Mouse (Mus musculus) NIH3T3 (cell line): ENCODE measurements at regions not wholly inside any gene's neighbourhood (a gene's known extent, or its start where the extent isn't known, plus 50 kb on each side); places are given as distances from the start of the nearest gene placed in this dataset.

Experiments
- DNase-seq: peaks from one replicate; pipeline ENCODE4 v3.0.0-alpha.2; 2012; ENCODE audit warnings: low read depth

DNA sequence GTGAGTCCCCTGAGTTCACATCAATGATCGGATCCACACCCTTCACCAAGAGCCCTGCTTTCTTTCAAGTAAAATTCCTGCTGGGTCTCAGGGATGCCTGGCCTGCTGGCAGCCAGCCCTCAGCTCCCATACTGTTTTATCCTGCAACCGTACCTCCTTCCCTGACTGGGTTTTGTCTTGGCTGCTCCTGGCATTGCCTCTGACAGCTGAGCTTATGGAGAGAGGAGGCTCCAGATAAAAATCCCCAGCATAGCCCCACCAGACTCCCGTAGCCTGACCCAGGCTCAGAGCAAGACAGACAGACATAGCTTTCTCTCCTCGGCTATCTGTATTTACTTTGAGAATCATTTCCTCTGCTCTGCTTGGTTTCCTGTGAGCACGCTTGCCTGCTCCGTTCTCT lies 245.8 kb upstream of the Runx1 start:
- no peak for DNase-seq

GRCm38 (mm10) chr16:93066821-93067220 lies 240.9 kb upstream of the Runx1 start:
- DNase-seq: no peak

DNA sequence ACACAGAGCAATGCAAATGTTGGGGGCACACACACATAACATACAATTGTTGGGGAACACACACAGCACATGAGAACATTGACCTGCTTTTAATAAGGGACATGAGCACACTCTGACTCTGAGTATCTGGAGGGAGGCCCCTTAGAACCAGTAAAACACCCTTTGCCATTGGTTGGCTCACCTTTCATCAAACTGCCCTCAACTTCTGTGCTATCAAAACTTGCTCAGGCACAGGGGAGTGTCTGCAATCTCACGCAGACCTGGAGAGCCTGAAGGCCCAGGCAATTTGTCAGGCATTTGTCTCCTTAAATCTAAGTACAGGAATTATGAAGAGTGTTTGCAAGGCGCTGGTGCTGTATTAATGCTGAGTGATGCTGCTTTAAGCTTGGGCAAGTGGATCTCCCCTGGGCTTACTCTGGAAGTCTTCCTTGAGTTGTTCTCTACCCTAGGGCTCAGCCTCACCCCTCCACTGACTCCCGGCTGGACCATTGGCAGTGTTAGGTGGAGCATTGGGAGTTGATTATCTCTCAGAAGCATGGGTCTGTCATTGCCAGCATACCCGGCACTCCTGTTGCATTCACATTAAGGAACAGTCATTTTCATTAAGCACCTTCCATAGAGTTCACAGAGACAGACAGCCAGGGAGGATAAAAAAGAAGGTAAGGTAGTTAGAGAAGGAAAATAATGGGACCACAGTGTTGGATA lies 235.7 kb upstream of the Runx1 start:
- no peak for DNase-seq

DNA sequence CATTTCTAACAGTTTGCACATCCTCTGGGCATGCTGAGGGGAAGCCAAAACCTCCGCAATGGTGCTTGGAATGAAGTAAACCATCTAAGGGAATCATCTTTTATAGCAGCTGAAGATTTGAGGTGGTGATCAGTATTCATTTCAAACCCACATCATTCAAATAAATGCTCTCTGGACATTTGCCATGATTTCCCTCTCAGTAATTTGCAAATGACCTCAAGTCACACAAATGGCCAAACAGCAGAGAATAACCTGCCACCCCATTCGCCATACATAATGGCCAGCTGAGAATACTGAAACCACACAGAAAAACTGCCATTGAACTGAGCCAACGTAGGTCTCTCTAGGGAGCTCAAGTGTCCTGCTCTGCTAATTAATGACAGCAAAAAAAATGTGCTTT lies 230.3 kb upstream of the Runx1 start:
- DNase-seq: no peak

DNA sequence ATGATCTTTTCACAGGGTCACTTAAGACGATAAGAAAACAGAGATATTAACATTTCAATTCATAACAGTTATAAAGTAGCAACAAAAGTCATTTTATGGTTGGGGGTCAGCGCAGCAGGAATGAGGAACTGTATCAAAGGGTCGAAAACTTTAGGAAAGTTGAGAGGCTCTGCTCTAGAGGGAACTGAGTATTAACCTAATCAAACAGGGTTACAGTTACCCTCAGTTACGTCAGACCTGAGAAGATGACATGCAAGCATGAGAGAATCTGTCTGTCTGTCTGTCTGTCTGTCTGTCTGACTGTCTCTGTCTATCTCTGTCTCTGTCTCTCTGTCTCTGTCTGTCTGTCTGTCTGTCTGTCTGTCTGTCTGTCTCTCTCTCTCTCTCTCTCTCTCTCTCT lies 229.6 kb upstream of the Runx1 start:
- DNase-seq: no peak

GRCm38 (mm10) chr16:93051233-93051632 lies 225.3 kb upstream of the Runx1 start:
- no peak for DNase-seq

DNA sequence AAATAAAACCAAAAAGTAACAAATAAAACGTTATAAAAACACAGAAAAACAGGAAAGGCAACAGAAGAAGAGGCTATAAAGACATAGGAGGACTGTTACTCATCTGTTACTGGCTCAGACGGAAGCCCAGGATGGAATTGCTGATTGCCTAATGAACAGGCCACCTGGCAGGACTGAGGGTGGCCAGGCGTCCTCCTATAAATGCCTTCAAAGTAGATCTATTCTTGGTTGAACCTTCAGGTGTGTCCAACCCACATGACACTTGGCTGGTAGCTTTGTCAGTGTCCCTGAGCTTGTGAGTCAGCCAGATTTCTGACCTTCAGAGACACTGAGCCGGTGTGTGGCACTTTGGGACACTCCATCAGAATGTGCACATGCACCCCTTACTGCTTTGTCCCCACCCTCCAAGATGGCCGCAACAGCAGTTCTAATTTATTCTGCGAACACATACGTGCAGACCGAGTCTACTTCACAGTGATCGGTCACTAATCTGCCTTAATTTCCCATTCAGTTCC lies 222.5 kb upstream of the Runx1 start:
- no peak for DNase-seq

DNA sequence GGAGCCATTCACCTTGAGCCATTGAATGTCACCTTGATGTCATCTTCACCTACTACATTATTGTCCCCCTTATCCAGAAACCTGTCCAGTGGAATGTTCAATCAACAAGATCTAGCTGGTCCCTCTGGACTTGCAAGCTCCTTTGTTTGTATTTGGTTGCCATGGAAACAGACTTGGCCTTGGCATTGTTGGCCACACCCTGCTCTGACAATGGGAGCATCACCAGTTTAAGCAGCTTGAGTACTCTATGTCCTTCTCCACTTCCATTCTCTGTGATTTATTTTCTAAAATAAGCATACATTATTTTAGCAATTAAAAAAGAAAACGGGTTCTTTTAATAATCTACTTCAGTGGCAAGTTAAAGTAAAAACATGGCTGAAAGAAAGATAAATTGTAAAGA lies 221.6 kb upstream of the Runx1 start:
- no peak for DNase-seq

DNA sequence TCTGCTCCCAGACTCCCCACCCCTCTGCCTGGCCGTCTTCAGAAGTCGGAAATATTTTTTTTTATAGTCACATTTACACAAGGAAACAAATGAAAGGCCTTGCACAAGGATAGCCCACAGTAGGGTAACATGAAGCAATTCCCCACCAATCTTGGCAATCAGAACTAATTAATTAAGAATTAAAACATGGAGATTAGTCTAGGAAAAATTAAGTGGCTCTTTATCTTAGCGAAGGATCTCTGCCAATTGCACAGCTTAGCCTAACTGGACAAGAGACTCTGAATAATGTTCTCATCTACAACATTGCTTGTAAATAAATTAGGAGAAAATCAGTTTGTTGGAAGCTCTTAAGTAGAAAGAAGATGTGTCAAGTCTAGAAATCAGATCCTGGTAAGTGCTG lies 220.3 kb upstream of the Runx1 start:
- no peak for DNase-seq

DNA sequence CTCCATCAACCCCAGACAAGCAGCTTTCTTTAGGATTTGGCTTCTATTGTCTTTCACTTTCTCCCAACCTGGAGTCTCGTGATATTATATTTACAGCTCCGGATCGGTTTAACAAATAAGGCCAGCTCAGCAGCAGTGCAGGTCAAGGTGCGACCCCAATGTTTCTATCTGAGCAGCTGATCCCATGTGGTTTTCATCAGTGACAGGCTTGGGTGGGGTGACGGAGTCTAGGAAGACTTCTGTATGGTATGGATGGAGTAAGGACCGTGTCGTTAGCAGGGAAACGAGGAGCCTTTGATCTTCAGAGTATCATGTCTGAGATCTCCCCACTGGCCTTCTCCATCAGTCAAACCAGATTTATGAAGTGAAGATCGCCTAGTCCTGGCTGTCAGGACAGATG lies 217.4 kb upstream of the Runx1 start:
- no peak for DNase-seq

DNA sequence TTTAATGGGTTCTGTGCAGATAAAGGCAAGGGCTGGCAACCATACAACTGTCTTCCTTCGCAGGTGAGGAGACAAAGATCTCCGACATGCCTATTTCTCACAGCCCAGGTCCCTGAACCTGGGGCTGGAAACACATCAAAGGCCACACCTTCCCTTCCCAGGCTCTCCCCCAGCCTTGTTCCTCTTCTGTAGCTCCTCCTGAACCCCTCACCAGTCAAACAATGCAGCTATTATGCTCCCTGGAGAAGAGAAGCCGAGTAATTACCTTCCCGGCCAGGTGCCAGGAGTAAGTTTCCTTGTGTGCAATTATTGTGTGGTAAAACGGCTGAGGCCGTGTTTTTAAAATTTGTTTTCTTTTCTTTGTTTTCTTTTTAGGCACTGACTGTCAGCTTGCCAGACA lies 217.0 kb upstream of the Runx1 start:
- DNase-seq: peak; percentile 36

DNA sequence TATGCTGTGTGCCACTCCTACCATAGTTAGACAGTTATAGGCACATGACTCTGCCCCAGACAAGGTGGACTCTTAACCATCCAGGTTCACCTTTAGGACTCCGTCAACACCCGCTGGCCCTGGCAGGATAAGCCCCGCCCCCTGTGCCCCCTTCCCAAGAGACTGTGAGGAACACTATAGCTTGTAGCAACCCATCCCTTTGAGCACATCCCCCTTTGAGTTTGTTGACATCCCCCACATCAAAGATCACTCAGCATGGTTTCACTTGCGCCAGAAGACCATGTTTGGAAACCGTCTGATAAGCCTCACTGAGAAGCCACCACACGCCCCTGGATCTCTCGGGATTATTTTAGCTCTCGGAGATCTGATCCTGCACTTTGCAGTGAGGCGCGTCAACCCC lies 216.5 kb upstream of the Runx1 start:
- no peak for DNase-seq

DNA sequence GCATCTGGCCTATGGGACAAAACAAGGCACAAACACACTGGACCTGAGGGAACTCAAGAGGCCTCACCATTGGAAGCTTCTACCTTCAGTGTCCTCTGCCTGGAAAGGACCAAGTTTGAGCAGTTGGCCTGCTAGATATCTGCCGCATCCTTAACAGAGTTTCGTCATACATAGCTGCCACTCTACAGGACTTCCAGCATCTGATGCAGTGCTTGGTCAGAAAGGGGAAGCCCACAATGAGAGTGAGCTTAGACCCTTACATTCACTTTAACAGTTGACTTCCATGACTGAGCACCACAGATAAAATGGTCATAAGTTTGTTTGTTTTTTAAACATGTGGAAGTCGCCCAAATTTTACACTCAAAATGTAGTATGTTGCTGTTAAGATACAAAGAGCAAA lies 215.9 kb upstream of the Runx1 start:
- no peak for DNase-seq

DNA sequence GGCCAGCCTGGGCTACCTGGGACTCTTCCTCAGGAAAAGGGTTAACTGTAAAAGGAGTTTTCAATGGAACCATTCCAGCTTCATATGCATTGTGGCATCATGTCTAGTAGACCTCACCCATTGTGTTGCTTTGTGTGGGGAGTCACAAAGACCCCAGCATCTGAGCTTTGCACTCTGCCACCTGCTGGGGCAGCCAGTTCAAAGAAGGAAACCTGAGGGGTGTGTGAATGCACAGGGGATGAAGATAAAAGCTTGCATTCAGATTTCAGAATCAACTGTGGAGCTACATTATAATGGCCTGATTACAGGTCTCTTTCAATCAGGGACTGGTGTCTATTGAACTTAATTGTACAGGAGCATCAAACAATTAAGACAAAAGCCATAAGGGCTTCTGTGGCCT lies 215.4 kb upstream of the Runx1 start:
- no peak for DNase-seq

DNA sequence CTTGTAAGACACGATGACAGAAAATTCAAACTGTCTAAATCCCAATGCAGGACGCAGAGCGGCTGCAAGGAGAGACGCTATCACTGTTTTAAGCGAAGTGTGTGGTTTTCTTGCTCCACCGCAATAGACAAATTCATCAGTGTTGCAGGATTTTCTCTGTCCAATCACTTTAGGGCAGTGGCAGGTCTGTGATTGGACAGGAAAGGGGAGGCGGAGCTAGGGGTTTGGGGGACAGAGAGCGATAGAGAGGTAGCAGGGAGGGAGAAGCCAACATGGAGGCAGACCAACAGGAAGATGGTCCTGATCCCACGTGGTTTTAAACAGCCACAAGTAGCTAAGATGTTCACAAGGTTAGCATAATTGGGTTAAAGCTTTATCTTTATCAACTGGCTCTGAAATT lies 209.7 kb upstream of the Runx1 start:
- DNase-seq: no peak

GRCm38 (mm10) chr16:93033943-93034342 lies 208.0 kb upstream of the Runx1 start:
- no peak for DNase-seq

GRCm38 (mm10) chr16:93031624-93032023 lies 205.7 kb upstream of the Runx1 start:
- no peak for DNase-seq

- DNase-seq: no peak
Observed at GRCm38 (mm10) chr16:93028640-93029039, 202.7 kb upstream of the Runx1 start.

DNA sequence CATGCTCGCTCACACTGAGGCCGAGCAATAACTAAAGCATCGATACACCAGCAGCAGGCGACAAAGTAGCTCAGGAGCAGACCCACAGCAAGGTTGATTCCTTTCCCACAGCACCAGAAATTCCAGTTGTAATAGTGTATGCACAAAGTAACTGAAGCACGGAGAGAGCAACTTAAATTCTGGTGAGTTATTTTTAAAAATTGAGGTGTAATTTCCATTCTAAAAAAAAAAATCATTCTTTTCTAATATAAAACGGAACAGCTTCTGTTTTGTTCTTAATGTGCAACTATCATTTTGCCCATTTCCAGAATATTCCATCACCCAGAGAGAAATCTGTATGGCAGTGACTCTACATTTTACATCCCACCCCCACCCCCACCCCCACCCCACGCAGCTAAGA lies 202.1 kb upstream of the Runx1 start:
- no peak for DNase-seq

DNA sequence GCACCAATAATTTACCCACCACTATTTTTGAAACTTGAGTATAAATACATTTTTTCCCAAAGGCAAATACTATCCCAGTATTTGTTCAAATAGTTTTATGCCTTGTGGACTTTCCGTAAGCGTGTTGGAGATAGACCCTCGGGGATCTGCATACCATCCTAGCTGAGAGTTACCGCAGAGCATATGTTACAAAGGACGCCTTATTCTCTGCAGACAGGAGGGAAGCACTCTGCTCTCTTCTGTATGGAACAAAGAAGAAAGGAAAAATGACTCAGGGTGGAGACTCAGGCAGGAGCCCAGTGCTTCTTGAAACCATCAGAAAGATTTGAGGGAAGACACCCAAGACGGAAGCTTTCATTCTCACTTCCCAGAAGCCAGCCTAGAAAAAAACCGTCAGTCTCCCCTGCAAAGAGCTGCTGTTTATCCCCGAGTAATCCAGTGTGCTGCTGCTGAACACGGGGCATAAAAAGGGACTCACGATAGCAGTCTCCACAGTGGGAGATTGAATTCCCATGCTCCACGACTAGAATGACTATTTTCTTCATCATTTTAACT lies 200.2 kb upstream of the Runx1 start:
- DNase-seq: no peak

- no peak for DNase-seq
Observed at GRCm38 (mm10) chr16:93019800-93020555, 194.0 kb upstream of the Runx1 start.

DNA sequence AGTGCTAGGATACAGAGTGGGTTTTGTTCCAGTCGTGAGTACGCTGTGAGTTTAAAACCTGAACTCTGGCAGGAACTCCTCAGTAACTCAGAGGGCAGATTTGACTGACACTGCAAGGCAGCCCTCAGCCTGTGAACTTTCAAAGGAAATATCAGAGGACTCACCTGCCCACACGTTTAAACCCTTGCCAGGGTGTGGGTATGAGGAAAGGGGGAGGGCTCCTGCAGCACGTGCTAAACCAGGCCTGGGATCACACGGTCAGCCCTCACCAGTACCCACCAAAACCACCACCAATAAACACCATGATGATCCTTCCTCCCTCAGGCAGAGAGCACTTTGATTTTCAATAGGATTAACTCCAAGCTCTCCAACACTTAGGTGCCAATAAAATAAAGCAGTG lies 192.8 kb upstream of the Runx1 start:
- no peak for DNase-seq

- no peak for DNase-seq
Observed at GRCm38 (mm10) chr16:93017025-93017424, 191.1 kb upstream of the Runx1 start.
